Mouse (Mus musculus): Measurements from ENCODE around the gene Galr2. TPM values are rescaled to one million over a fixed set of nuclear protein-coding genes. Genes with fewer than 3 reads are reported as not detected.
"Not testable (repeated sequence)": the region's sequence is repeated elsewhere in the genome, so short reads cannot be mapped to it uniquely, and the experiment has no call there.

Gene Galr2
- polyA plus RNA-seq, 1 experiment from 2014 or later: 0.25 TPM

DNA sequence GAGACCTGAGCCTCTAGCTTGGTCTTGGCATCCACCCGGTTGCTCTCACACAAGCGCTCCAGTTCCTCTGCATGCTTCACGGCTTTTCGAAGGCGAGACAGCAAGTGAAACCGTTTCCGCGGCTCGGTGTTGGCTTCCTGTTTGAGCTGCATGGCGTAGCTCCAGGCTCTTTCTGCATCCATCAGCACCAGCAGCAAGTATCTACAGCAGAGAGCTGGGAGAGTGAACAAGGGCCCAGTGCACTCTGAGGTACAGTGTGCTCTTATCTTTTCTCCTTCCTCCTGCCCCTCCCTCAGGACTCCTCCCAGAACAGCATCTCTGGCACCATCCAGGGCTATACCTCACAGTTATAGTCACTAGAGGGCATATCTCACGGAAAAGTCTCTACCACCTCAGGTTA, 15.4 kb upstream of the Galr2 start:
- 86% methylated on average over 11 of the region's 11 CpGs for WGBS
- Histone ChIP-seq H3K9ac (ENCODE audit: low read depth, low read length) (no peak overlapping the region), H3K27ac (ENCODE audit: low read depth, low read length) (no peak overlapping the region), H3K4me3 (ENCODE audit: low read length) (no peak overlapping the region), H3K36me3 (ENCODE audit: control insufficient read depth, insufficient read depth, low read length) (peaks cover 64% of the 10 kb centered on the region), H3K4me1 (ENCODE audit: control insufficient read depth, insufficient read depth, low read depth, low read length) (no peaks in the 10 kb centered on the region), H3K4me2 (ENCODE audit: low read length) (no peak overlapping the region), H3K9me3 (ENCODE audit: control insufficient read depth, low read length) (no peaks in the 10 kb centered on the region), H3K27me3 (replicated peaks; ENCODE audit: control insufficient read depth, insufficient read depth, low read length) (no peaks in the 10 kb centered on the region)
- no peak for ATAC-seq

DNA sequence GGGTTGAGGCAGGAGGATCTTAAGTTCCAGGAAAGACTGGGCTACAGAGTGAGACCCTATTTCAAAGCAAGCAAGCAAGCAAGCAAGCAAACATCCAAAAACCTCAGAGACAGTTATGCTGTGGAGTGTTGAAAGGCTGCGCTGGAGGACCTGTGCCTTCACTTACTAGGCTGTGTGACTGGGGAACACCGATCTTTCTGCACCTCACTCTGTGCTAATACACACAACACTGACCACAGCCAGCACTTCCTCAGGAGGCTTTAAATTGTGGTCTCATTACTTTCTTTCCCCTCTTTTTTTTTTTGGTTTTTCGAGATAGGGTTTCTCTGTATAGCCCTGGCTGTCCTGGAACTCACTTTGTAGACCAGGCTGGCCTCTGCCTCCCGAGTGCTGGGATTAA, 14.9 kb upstream of the Galr2 start:
- peaks cover 60% of the 10 kb centered on the region for H3K36me3 ChIP-seq (ENCODE audit: control insufficient read depth, insufficient read depth, low read length)
- H3K4me1 ChIP-seq (ENCODE audit: control insufficient read depth, insufficient read depth, low read depth, low read length): no peaks in the 10 kb centered on the region
- ATAC-seq: no peak
- WGBS: 89% methylated on average over 4 of the region's 4 CpGs
- H3K27me3 ChIP-seq (replicated peaks; ENCODE audit: control insufficient read depth, insufficient read depth, low read length): no peaks in the 10 kb centered on the region
- no peak overlapping the region for H3K4me2 ChIP-seq (ENCODE audit: low read length)
- no peaks in the 10 kb centered on the region for H3K9me3 ChIP-seq (ENCODE audit: control insufficient read depth, low read length)
- no peak overlapping the region for H3K4me3 ChIP-seq (ENCODE audit: low read length)
- no peak overlapping the region for H3K27ac ChIP-seq (ENCODE audit: low read depth, low read length)
- no peak overlapping the region for H3K9ac ChIP-seq (ENCODE audit: low read depth, low read length)

DNA sequence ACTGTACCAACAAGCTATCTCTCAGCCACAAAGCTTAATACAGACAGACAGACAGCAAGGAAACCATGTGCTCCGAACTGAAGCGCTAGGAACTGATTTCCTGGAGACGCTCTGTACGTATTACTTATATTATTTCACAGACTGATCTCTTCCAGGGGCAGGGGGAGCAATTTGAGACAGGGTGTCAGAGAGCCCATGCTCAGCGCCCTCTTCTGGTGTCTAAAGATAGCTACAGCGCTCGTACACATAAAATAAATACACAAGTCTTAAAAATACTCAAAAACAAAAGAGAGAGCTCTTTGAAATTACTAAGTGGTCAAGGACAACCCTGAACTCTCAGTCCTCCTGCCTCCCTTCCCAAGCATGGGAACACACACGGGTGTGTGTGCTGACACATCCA, 13.1 kb upstream of the Galr2 start:
- Histone ChIP-seq H3K27ac (ENCODE audit: low read depth, low read length) (no peak overlapping the region), H3K36me3 (ENCODE audit: control insufficient read depth, insufficient read depth, low read length) (peaks cover 46% of the 10 kb centered on the region), H3K4me1 (ENCODE audit: control insufficient read depth, insufficient read depth, low read depth, low read length) (peaks cover 9% of the 10 kb centered on the region), H3K27me3 (replicated peaks; ENCODE audit: control insufficient read depth, insufficient read depth, low read length) (no peaks in the 10 kb centered on the region), H3K4me2 (ENCODE audit: low read length) (no peak overlapping the region), H3K9me3 (ENCODE audit: control insufficient read depth, low read length) (no peaks in the 10 kb centered on the region), H3K9ac (ENCODE audit: low read depth, low read length) (no peak overlapping the region), H3K4me3 (ENCODE audit: low read length) (no peak overlapping the region)
- no peak for ATAC-seq
- WGBS: 88% methylated on average over 8 of the region's 8 CpGs

- Histone ChIP-seq H3K4me1 (ENCODE audit: control insufficient read depth, insufficient read depth, low read depth, low read length) (peaks cover 14% of the 10 kb centered on the region), H3K9ac (ENCODE audit: low read depth, low read length) (no peak overlapping the region), H3K4me2 (ENCODE audit: low read length) (no peak overlapping the region), H3K27ac (ENCODE audit: low read depth, low read length) (no peak overlapping the region), H3K27me3 (replicated peaks; ENCODE audit: control insufficient read depth, insufficient read depth, low read length) (no peaks in the 10 kb centered on the region), H3K4me3 (ENCODE audit: low read length) (no peak overlapping the region), H3K9me3 (ENCODE audit: control insufficient read depth, low read length) (no peaks in the 10 kb centered on the region), H3K36me3 (ENCODE audit: control insufficient read depth, insufficient read depth, low read length) (peaks cover 39% of the 10 kb centered on the region)
- ATAC-seq: no peak
- WGBS: 92% methylated on average over 6 of the region's 6 CpGs
Measured at GRCm38 (mm10) chr11:116268313-116268712, 12.4 kb upstream of the Galr2 start.

- Histone ChIP-seq H3K4me2 (ENCODE audit: low read length) (no peak overlapping the region), H3K9me3 (ENCODE audit: control insufficient read depth, low read length) (no peaks in the 10 kb centered on the region), H3K9ac (ENCODE audit: low read depth, low read length) (no peak overlapping the region), H3K27ac (ENCODE audit: low read depth, low read length) (no peak overlapping the region), H3K4me1 (ENCODE audit: control insufficient read depth, insufficient read depth, low read depth, low read length) (peaks cover 16% of the 10 kb centered on the region), H3K36me3 (ENCODE audit: control insufficient read depth, insufficient read depth, low read length) (peaks cover 29% of the 10 kb centered on the region), H3K27me3 (replicated peaks; ENCODE audit: control insufficient read depth, insufficient read depth, low read length) (no peaks in the 10 kb centered on the region), H3K4me3 (ENCODE audit: low read length) (no peak overlapping the region)
- ATAC-seq: no peak
- WGBS: 86% methylated on average over 8 of the region's 8 CpGs
Measured at GRCm38 (mm10) chr11:116269560-116269959, 11.2 kb upstream of the Galr2 start.

DNA sequence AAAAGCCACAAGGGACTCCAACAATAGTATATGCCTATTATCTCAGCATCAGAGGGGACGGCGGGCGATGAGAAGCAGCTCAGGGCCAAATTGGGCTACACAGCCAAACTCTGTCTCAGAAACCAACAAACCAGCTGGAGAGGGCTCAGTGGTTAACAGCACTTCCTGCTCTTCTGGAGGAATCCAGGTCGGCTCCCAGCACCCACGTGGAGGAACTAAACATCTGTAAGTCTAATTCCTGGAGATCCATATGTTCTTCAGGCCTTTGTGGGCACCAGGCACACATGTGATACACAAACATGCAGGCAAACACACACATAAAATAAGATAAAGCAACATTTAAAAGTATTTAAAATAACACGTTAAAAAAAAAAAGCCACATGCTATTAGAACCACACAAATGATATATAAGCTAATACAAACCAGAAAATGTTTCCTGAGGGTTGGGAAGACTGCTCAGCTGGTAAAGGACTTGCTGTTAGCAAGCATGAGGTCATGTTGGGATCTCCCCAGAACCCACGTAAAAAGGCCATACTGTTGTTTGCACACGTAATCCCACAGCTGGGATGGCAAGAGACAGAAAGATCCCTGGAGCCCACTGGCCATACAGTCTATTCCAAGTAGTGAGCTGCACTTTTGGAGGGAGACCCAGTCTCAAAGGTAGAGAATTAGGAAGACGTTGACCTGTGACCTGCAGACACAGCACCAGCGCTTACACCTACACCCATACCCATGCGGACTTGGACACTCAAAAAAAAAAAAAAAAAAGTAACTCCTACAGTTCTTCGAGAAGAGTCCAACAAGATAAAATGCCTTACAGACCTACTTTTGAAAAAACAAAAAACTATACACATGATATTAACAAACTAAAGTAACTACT, 7.9 kb upstream of the Galr2 start:
- no peaks in the 10 kb centered on the region for H3K9me3 ChIP-seq (ENCODE audit: control insufficient read depth, low read length)
- peaks cover 12% of the 10 kb centered on the region for H3K36me3 ChIP-seq (ENCODE audit: control insufficient read depth, insufficient read depth, low read length)
- peak overlapping the region; percentile 93 for H3K9ac ChIP-seq (ENCODE audit: low read depth, low read length)
- no peak for ATAC-seq
- H3K27me3 ChIP-seq (replicated peaks; ENCODE audit: control insufficient read depth, insufficient read depth, low read length): no peaks in the 10 kb centered on the region
- H3K4me3 ChIP-seq (ENCODE audit: low read length): peak overlapping the region; percentile 95
- H3K27ac ChIP-seq (ENCODE audit: low read depth, low read length): no peak overlapping the region
- H3K4me2 ChIP-seq (ENCODE audit: low read length): peak overlapping the region; percentile 89
- peaks cover 18% of the 10 kb centered on the region for H3K4me1 ChIP-seq (ENCODE audit: control insufficient read depth, insufficient read depth, low read depth, low read length)
- 58% methylated on average over 12 of the region's 12 CpGs for WGBS

DNA sequence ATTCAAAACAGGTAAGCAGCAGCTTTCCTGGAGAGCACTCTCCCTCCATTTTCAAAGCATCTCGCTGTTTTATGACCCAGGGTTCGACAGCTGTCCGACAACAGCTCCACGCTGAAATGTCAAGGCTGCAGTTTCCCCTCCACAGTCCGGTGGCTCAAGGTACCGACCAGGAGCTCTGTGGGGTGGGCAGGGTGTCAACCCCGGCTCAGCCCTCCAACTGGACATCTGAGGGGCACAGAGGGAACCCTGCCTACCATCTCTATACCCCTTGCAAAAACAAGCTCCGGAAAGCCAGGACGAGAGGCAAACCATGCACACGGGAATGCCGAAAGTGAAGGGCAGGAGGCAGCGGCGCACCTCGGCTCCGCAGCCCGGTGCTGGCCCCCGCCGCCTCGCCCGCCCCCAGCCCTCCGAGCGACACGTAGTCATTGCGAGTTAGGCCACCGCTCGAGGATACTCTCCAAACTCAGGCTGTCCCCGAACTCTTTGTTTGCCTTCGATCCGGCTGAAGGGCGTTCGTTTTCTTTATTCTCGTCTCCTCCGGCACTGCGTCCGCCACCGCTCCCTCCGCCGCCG, 7.2 kb upstream of the Galr2 start:
- Histone ChIP-seq H3K4me2 (ENCODE audit: low read length) (peak overlapping the region; percentile 89), H3K36me3 (ENCODE audit: control insufficient read depth, insufficient read depth, low read length) (peaks cover 4% of the 10 kb centered on the region), H3K27ac (ENCODE audit: low read depth, low read length) (peak overlapping the region; percentile 75), H3K9me3 (ENCODE audit: control insufficient read depth, low read length) (no peaks in the 10 kb centered on the region), H3K4me1 (ENCODE audit: control insufficient read depth, insufficient read depth, low read depth, low read length) (peaks cover 18% of the 10 kb centered on the region), H3K27me3 (replicated peaks; ENCODE audit: control insufficient read depth, insufficient read depth, low read length) (no peaks in the 10 kb centered on the region), H3K4me3 (ENCODE audit: low read length) (peak overlapping the region; percentile 95), H3K9ac (ENCODE audit: low read depth, low read length) (peak overlapping the region; percentile 93)
- ATAC-seq: peak; percentile 55
- under 1% methylated on average over 39 of the region's 39 CpGs for WGBS

DNA sequence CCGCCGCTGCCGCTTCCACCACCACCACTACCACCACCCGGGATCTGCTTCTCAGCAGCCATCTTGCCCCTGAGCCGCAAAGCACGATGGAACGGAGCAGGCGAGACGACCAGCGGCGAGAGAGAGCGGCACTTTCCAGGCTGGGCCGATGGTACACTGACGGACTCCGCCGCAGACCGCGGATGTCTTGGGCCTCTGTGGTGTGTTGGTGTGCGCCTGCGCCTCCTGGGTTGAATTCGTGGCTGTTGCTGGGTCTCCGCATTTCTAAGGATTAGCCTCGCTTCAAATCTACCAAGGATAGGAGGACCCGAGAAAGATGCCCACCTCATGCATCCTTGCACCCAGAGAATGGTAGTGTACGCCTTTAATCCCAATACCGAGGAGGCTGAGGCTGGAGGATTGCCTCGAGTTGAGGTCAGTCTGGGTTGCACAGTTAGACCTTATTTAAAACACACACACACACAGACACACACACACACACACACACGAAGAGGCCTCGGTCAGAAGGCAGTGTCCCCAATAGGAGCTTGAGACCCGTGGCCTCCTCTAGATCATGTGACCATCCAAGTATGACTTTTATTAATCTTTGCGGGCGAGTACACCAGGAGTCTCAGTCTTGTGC, 6.6 kb upstream of the Galr2 start, which contains the start of gene Srp68:
TSS of gene Srp68 (minus strand) at position 173 of the 622 bp plus-strand sequence.
- peak within 1 kb of the TSS; percentile 89 for H3K4me2 ChIP-seq (ENCODE audit: low read length)
- peak within 1 kb of the TSS; percentile 95 for H3K4me3 ChIP-seq (ENCODE audit: low read length)
- peaks cover 4% of the 10 kb centered on the region for H3K36me3 ChIP-seq (ENCODE audit: control insufficient read depth, insufficient read depth, low read length)
- peak; percentile 100 for ATAC-seq
- H3K9ac ChIP-seq (ENCODE audit: low read depth, low read length): peak within 1 kb of the TSS; percentile 93
- peak within 1 kb of the TSS; percentile 93 for H3K27ac ChIP-seq (ENCODE audit: low read depth, low read length)
- WGBS: 2% methylated on average over 32 of the region's 32 CpGs
- H3K4me1 ChIP-seq (ENCODE audit: control insufficient read depth, insufficient read depth, low read depth, low read length): peaks cover 18% of the 10 kb centered on the region
- H3K9me3 ChIP-seq (ENCODE audit: control insufficient read depth, low read length): no peaks in the 10 kb centered on the region
- H3K27me3 ChIP-seq (replicated peaks; ENCODE audit: control insufficient read depth, insufficient read depth, low read length): no peaks in the 10 kb centered on the region

GRCm38 (mm10) chr11:116277184-116277583, 3.6 kb upstream of the Galr2 start:
- 97% methylated on average over 1 of the region's 1 CpGs for WGBS
- H3K4me2 ChIP-seq (ENCODE audit: low read length); ATAC-seq; H3K36me3 ChIP-seq (ENCODE audit: control insufficient read depth, insufficient read depth, low read length); H3K9me3 ChIP-seq (ENCODE audit: control insufficient read depth, low read length); H3K4me3 ChIP-seq (ENCODE audit: low read length); H3K9ac ChIP-seq (ENCODE audit: low read depth, low read length); H3K27ac ChIP-seq (ENCODE audit: low read depth, low read length): not testable (repeated sequence)
- peaks cover 22% of the 10 kb centered on the region for H3K4me1 ChIP-seq (ENCODE audit: control insufficient read depth, insufficient read depth, low read depth, low read length)
- H3K27me3 ChIP-seq (replicated peaks; ENCODE audit: control insufficient read depth, insufficient read depth, low read length): peaks cover 21% of the 10 kb centered on the region
